Mouse (Mus musculus) brain, embryonic 18.5 days (tissue): ENCODE results near the gene Ccdc88c.
"Not testable (repeated sequence)": the region's sequence is repeated elsewhere in the genome, so short reads cannot be mapped to it uniquely, and the experiment has no call there.

Source experiments
- DNase-seq: peaks from one replicate; pipeline ENCODE4 v3.0.0-alpha.2; 2012; ENCODE audit warnings: low read depth, low spot score

The Ccdc88c gene

GRCm38 (mm10) chr12:101017971-101018371 lies 10.9 kb downstream of the Ccdc88c start:
- no peak for DNase-seq

DNA sequence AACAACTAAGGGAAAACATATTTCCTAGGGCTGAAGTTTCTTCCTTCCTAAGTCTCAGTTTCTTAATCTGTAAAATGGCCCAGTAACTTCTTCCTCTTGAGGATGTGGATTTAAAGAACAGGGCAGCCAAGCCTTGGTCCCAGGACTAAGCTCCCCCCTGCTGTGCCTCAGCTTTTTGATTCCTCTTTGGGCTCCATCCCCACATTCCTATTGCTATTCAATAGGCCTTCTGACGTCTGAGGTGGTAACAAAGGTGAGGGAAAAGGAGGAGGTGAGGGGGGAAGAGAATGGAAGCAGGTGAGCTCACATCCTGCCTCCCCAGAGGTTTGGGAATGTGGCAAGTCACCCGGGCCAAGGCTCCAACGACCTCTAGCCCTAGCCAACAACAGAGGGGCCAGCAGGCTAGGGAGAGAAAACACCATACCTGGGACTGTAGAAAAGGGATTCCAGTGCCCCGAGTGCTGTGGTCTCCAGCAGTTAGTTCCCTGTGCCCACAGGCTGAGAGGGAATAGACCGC lies 12.4 kb downstream of the Ccdc88c start:
- no peak for DNase-seq

- DNase-seq: no peak
Measured at GRCm38 (mm10) chr12:101015926-101016325, 12.9 kb downstream of the Ccdc88c start.

DNA sequence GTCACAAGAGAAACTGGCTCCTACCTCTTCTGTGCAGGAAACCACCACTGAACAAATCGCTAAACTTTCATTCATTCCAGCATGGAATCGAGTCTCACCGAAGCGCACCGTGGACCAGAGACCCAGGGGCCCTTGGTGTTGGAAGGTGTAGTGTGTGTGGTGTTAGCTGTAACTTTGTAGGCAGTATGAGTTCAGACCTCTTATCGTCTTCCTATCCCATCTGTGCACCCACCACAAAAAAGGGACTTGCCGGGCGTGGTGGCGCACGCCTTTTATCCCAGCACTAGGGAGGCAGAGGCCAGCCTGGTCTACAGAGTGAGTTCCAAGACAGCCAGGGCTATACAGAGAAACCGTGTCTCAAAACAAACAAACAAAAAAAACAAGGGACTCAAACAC lies 13.7 kb downstream of the Ccdc88c start:
- no peak for DNase-seq

DNA sequence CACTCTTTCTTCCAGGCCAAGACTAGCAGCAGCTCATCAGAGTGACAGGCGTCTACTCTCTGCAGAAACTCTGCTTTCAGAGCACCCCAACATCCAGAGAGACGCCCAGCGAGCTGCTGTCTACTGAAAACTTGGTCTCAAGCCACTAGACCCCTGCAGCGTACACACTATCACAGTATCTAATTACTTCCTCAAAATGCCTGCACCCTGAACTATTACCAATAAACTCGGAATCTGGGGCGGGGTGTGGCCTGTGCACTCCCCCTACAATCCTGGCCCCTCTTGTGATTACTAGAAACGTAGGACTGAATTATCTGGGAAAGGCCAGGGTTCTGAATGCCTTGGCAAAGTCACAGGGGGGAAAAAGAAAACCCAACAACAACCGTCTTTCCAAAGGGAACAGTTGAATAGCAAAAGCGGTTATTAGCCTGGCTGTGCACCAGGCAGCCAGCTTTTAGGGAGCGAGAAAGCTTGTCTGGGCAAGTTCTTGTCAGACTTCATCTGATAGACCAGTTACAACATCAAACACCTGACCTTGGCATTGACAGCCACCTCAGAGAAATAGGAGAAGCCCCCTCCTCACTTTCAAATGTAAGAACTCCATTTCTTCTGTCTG lies 14.2 kb downstream of the Ccdc88c start:
- DNase-seq: no peak

DNA sequence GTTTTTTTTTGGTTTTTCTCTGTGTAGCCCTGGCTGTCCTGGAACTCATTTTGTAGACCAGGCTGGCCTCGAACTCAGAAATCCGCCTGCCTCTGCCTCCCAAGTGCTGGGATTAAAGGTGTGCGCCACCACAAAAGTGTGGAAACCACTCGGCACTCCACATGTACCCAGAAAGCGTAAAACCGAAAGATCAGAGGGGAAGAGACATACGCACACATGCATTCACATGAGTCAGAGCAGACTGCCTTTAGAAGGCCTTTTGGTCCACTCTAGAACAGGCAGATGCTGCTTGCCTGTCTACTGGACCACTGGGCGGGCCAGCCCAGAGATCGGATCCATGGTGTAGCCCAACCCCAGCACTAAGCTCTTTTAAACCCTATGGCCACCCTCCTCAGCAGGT lies 15.2 kb downstream of the Ccdc88c start:
- not testable (repeated sequence) for DNase-seq

- no peak for DNase-seq
Measured at GRCm38 (mm10) chr12:101013078-101013665, 15.7 kb downstream of the Ccdc88c start.

DNA sequence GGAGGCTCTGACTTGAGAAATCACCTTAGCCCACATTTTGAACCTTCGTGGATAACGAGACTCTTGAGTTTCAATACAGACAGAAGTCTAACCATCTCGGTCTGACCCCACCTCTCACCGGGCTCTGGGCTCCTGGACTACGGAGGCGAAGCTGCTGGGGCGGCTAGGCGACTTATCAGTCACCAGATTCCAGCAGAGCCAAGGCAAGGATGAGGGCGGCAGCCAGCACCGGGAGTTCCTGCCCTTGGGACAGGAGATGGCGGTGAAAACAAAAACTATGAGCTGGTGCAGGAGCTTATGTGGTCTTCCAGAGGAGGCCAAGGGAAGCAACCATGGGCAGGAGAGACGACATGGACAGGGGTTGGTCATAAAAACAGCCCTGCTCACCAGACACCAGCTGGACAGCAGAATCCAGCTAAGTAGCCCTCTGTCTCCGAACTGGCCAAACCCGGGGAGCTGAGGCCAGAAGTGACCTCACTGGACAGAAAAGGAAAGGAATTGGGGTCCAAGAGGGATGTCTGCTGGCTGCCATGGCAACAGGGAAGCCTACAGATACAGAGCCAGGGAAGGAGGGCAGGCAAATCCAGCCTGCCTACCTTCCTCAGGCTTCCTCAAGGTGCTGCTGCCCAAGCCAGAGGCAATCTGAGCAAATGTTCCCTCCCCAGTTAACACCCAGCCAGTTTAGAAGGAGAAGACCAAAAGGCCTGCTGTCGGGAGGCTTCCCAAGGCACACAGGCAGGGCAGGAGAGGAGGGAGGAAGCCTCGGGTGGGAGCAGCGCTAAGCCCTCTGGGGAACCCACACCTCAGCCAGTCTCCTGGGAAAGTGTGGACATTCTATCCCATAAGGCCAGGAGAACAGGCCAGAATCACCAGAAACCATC lies 16.4 kb downstream of the Ccdc88c start:
- no peak for DNase-seq

- no peak for DNase-seq
Measured at GRCm38 (mm10) chr12:101011017-101011416, 17.8 kb downstream of the Ccdc88c start.

GRCm38 (mm10) chr12:101010148-101010920 lies 18.5 kb downstream of the Ccdc88c start:
- no peak for DNase-seq

DNA sequence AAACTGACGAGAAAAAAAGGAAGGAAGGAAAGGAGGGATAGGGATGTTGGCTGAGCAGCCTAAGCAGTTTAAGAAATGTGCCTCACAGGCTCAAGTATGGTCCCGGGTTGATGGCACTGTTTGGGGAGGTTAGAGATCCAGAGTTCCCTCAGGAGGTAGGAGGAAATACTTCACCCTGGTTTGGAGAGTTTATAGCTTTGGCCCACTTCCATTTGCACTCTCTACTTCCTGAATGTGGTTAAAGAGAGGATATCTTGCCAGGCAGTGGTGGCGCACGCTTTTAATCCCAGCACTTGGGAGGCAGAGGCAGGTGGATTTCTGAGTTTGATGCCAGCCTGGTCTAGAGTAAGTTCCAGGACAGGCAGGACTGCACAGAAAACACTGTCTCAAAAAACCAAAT lies 19.6 kb downstream of the Ccdc88c start:
- DNase-seq: no peak

DNA sequence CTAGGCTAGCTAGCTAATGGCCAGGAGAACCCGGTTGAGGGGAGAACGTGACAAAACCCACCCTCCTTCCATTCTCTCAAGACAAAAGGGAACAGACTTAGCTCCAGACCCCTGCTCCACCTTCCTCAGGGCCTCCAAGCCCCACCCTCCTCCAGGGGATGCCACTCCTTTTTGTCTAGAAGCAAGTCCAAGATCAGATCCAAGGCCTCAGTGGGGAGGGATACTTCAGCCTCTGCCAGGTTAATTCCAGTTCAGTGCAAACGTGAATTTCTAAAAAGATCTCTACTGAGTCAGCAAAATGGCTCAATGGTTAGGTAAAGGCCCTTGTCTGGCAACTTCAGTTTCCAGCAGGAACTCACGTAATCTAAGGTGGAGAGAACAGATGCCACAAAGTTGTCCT lies 20.2 kb downstream of the Ccdc88c start:
- DNase-seq: no peak

DNA sequence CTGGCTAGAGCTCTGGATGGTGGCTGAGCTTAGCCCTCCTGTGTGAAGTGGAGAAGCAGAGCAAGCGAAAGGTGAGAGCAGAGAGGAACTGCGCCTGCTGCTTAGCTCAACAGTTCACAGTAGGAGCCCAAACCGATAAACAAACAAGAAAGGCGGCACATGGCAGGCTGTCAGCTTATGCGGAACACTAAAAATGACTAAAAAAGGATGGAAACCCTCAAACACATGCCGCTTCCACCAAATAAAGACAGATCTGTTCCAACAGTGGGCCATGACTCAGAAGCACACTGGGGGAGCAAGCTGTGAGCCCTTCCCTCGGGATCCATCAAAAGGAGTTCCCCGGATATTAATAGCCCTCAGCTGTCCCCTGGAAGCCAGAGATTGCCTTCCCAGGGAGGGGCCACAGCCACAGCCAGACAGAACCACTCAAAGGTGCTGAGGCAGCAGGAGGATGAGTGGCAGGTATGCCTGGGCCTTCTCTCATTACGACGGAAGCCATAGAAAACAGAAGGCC lies 20.8 kb downstream of the Ccdc88c start:
- DNase-seq: no peak

- no peak for DNase-seq
Measured at GRCm38 (mm10) chr12:101007427-101007826, 21.4 kb downstream of the Ccdc88c start.

DNA sequence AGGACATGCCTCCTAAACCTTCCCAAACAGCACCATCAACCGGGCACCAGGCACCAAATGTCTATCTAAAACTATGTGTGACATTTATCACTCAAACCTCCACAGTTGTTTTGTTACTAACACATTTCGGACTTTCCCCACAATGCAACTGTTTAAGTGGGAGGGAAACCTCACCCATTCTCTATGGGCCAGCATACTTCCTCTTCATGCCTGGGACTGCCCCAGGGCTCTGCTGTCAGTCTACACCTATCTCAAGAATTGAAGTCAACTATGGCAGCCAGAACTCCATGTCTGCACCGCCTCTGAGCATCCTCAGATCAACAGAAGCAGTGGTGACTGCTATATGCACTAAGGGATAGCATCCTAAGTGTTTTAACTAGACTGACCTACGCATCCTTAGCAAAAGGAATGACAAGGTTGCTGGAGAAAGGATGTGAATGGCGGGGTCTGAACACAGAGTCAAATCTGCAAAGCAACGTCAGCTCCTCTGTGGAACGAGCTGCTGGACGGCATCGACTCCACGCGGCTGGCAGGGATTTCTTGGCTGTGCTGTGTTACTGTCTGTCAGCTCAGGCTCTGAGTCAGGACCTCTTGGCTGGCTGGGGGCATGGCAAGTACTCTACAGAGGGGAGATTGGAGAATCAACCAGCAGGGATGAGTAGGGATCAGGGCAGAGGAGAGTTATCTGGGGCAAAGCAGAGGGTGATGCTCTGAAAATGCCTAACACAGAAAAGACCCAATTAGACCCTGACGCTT lies 23.0 kb downstream of the Ccdc88c start:
- no peak for DNase-seq

DNA sequence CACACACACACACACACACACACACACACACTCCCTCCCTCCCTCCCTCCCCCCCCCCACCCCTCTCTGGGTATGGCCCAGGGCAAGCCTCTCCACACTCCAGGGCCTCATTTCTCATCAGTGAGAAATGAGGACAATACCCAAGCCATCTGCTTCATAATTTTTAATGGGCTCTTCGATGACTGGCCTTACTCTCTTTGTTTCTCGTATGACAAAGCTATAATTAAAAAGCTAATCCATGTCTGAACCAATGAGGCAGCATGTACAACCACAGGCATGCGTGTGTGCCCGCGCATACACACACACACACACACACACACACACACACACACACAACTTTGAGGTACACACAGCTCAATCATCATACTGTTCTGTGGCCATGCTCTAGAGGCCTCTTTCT lies 23.9 kb downstream of the Ccdc88c start:
- DNase-seq: no peak

- DNase-seq: no peak
Measured at GRCm38 (mm10) chr12:101002801-101003513, 25.9 kb downstream of the Ccdc88c start.

DNA sequence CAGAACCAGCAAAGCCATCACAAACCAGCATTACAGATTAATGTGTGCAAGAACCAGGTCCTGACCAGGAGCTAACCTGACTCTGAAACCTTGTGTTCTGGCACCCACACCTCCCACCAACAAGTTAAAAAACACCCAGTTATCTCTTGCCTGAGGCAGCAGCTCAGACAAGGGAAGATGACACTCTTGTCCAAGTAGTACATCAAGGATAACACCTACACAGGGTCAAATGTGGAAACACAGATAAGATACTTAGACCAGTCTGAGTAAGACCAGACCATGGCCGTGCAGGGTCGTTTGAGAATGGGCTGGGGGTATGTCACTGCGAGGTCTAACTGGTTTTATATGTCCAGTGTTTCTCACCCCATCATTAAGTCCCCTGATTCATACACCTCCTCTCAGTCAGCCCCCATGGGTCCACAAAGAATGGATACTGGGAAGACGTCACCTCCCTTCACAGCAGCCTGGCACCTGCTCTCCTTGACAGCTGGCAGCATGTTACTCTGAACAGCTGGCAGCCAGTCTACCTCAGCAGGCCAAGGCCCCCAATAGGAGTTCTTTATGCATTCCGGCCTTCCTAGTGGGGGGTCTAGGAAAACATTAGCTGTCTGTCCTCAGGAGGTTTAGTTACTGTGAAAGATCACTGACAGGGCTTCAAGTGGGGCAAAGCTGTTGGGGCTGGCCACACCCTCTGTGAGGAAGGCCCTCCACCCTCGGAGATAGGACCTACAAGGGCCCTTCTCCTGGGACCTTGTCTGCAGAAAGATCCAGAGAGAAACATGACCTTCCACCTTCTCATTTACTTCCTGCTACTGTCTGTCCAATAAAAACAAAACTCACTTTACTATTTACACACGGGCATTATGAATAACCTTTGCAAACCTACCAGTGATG lies 29.5 kb downstream of the Ccdc88c start:
- no peak for DNase-seq

DNA sequence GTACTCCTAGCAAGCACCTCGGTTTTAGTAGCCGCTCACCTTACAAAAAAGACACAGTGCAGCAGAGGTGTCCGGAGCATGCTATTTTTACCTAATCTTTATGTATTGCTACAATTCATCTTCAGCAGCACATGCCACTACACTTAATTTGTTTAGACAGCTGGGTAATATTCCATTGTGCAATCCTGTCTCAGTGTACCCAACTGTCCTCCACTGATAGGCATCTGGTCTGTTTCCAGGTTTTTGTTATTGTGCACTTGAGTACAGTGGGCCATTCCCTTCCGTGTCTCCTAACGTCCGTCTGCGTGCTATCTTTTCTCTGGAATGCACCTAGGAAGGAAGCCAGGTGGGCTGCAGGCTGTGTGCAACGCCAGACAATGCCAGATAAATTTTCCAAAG lies 30.3 kb downstream of the Ccdc88c start:
- DNase-seq: no peak
